Mouse (Mus musculus) midbrain, embryonic 15.5 days (tissue): ENCODE results near the gene P2rx7. TPM values are rescaled to one million over a fixed set of nuclear protein-coding genes. Genes with fewer than 3 reads are reported as not detected.

Experiments used
- ATAC-seq: fragments of 200-750 bp; cut with Nextera tagmentation; replicated peaks from 2 replicates; pipeline ENCODE4 v1.8.0; 2017; ENCODE audit warnings: moderate TSS enrichment
- H3K27ac ChIP-seq: fragments of 300-500 bp; sonication (generic); 2 replicates; pipeline ENCODE4 v1.5.1; 2015; ENCODE audit warnings: mild to moderate bottlenecking, inconsistent platforms
- H3K27me3 ChIP-seq: fragments of 300-500 bp; sonication (generic); replicated peaks from 2 replicates; pipeline ENCODE4 v1.6.1; 2015; ENCODE audit warnings: inconsistent platforms
- H3K36me3 ChIP-seq: fragments of 300-500 bp; sonication (generic); replicated peaks from 2 replicates; pipeline ENCODE4 v1.6.1; 2015; ENCODE audit warnings: inconsistent platforms
- H3K4me1 ChIP-seq: fragments of 300-500 bp; sonication (generic); 2 replicates; pipeline ENCODE4 v1.6.1; 2015; ENCODE audit warnings: inconsistent platforms
- H3K4me2 ChIP-seq: fragments of 300-500 bp; sonication (generic); 2 replicates; pipeline ENCODE4 v1.6.1; 2015; ENCODE audit warnings: inconsistent platforms, mild to moderate bottlenecking, moderate library complexity
- H3K4me3 ChIP-seq: fragments of 300-500 bp; sonication (generic); 2 replicates; pipeline ENCODE4 v1.5.1; 2015; ENCODE audit warnings: mild to moderate bottlenecking, inconsistent platforms
- H3K9ac ChIP-seq: fragments of 300-500 bp; sonication (generic); 2 replicates; pipeline ENCODE4 v1.6.1; 2015; ENCODE audit warnings: mild to moderate bottlenecking, inconsistent platforms
- H3K9me3 ChIP-seq: fragments of 300-500 bp; sonication (generic); 2 replicates; pipeline ENCODE4 v1.6.1; 2016; ENCODE audit warnings: inconsistent platforms
- WGBS: fragments of 180-500 bp; shearing (Covaris S2); methylation state at CpG from one replicate; pipeline ENCODE4 v1.1.7; 2015; ENCODE audit warnings: mixed read lengths; 5-methylcytosine and 5-hydroxymethylcytosine counted together
- polyA plus RNA-seq: library from polyadenylated mRNA; unstranded; fragments of >200 nt; fragmentation: Nextera tagmentation; extraction: Ambion mirVana; gene quantifications from 2 replicates; pipeline ENCODE4 v1.2.1, GENCODE M21; 2015

P2rx7 gene
- 2.9 and 3.0 TPM in 2 replicates for polyA plus RNA-seq

GRCm38 (mm10) chr5:122643701-122644100 lies at the start of gene P2rx7:
Gene P2rx7 (plus strand): TSS chr5:122643911.
- Histone ChIP-seq H3K9me3 (no peaks in the 10 kb centered on the region), H3K9ac (no peak within 1 kb of the TSS), H3K4me3 (no peak within 1 kb of the TSS), H3K4me1 (no peaks in the 10 kb centered on the region), H3K4me2 (peak within 1 kb of the TSS; percentile 0; the same call in 1 of the 2 replicates), H3K27ac (no peak within 1 kb of the TSS), H3K36me3 (no peaks in the 10 kb centered on the region), H3K27me3 (no peaks in the 10 kb centered on the region)
- WGBS: 69% methylated on average over 12 of the region's 12 CpGs
- no peak for ATAC-seq

- WGBS: 89% methylated on average over 4 of the region's 4 CpGs
- Histone ChIP-seq H3K4me3 (no peak overlapping the region), H3K9ac (no peak overlapping the region), H3K27me3 (no peaks in the 10 kb centered on the region), H3K27ac (no peak overlapping the region), H3K36me3 (peaks cover 35% of the 10 kb centered on the region), H3K4me2 (no peak overlapping the region), H3K4me1 (no peaks in the 10 kb centered on the region), H3K9me3 (no peaks in the 10 kb centered on the region)
- no peak for ATAC-seq
These were observed 48.2 kb upstream of the P2rx7 start for GRCm38 (mm10) chr5:122595470-122595869.

- Histone ChIP-seq H3K9ac (no peak overlapping the region), H3K4me1 (no peaks in the 10 kb centered on the region), H3K27me3 (no peaks in the 10 kb centered on the region), H3K36me3 (peaks cover 40% of the 10 kb centered on the region), H3K9me3 (no peaks in the 10 kb centered on the region), H3K27ac (no peak overlapping the region), H3K4me2 (no peak overlapping the region), H3K4me3 (no peak overlapping the region)
- WGBS: 81% methylated on average over 11 of the region's 11 CpGs
- no peak for ATAC-seq
These were observed 41.5 kb upstream of the P2rx7 start for GRCm38 (mm10) chr5:122602233-122602632.

DNA sequence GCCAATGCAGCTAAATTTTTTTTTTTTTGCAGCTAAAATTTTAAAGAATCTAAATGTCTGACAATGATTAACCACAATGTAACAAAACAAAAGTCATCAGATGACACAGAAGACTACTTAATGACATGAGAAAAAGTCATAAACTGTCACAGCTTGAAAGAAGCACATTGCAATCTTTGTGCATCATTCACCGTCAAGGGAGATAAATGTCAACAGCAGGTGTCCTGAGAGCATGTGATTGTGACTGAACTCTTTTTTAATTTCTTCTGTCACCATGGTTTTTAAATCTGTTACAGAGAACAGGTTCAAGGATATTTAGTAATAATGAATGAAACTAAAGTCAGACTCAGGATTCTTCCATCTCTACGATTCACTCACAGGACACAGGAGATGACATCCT lies 38.8 kb upstream of the P2rx7 start:
- WGBS: 67% methylated on average over 2 of the region's 2 CpGs
- no peak overlapping the region for H3K4me2 ChIP-seq
- no peaks in the 10 kb centered on the region for H3K9me3 ChIP-seq
- H3K36me3 ChIP-seq: peaks cover 38% of the 10 kb centered on the region; the same call in 1 of the 2 replicates
- ATAC-seq: no peak
- no peak overlapping the region for H3K4me3 ChIP-seq
- no peaks in the 10 kb centered on the region for H3K27me3 ChIP-seq
- no peak overlapping the region for H3K27ac ChIP-seq
- H3K4me1 ChIP-seq: no peaks in the 10 kb centered on the region
- H3K9ac ChIP-seq: no peak overlapping the region

DNA sequence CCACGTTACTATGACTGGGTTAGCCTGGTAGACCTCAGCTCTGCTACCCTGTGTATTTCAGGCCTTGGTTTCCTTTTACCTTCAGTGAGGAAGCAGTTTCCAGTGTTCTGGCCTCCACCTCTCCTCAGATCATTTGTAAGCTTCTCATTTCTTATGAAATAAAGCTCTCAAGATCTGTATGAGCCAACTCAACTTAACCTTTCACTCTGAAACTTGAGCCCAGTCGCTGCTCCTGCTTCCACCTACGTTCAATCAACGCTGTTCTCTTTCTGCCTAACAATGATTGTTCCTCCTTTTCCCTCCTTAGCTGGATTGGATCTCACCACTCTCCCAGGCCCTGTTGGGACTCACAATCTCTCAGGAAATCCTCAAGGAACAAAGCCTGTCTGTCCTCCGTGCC lies 32.1 kb upstream of the P2rx7 start:
- 64% methylated on average over 5 of the region's 5 CpGs for WGBS

DNA sequence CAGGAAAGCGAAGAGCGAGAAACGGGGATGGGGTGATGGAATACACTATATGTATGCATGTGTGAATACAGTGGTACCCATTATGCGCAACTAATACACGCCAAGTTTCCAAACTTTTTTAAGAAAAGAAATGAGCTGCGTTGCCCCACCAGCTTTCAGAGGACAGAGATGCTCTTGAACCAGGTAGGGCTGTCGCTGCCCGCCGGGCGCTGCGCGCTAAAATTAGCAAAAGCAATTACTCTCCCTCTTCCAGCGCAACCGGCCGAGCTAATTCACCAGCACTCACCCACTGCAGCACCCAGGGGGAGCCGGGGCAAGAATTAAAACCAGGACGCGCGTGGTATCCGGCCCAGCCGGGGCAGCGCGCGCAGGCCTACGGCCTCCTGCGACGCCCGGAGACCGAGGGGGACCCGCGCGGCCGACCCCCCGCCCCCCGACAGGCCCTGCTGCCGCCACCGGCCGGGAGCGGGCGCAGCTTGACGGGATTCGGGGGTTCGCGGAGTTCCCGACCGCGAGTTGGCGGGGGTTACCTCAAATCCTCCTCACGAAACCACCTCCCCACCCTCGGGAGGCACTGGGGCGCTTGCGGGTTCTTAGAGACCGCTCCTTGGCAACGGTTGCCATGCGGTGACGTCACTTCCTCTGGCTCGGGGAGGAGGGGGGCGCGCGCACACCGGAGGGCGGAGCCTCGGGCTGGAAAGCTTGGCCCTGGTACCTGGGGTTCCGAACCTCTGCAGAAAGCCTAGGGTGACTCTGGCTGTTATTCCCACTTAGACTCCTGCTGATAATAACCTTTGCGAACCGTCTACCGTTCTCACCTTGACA lies 29.6 kb upstream of the P2rx7 start, which contains the start of gene Ift81:
Gene Ift81, minus strand, starts transcription at position 611 of the 825 bp plus-strand sequence.
- no peaks in the 10 kb centered on the region for H3K36me3 ChIP-seq
- peak within 1 kb of the TSS; percentile 69 for H3K4me2 ChIP-seq
- peak within 1 kb of the TSS; percentile 85 for H3K4me3 ChIP-seq
- no peaks in the 10 kb centered on the region for H3K27me3 ChIP-seq
- no peaks in the 10 kb centered on the region for H3K9me3 ChIP-seq
- H3K9ac ChIP-seq: peak within 1 kb of the TSS; percentile 83
- H3K4me1 ChIP-seq: peaks cover 16% of the 10 kb centered on the region
- ATAC-seq: peak; percentile 95
- H3K27ac ChIP-seq: peak within 1 kb of the TSS; percentile 93
- WGBS: 1% methylated on average over 66 of the region's 67 CpGs

More for the DNA sequence above, 32.1 kb upstream of the P2rx7 start:
- H3K9ac ChIP-seq: no peak overlapping the region
- peaks cover 16% of the 10 kb centered on the region for H3K4me1 ChIP-seq
- peaks cover 15% of the 10 kb centered on the region; the same call in 1 of the 2 replicates for H3K36me3 ChIP-seq
- no peaks in the 10 kb centered on the region for H3K27me3 ChIP-seq
- no peaks in the 10 kb centered on the region for H3K9me3 ChIP-seq
- no peak overlapping the region for H3K4me3 ChIP-seq
- no peak overlapping the region for H3K4me2 ChIP-seq
- H3K27ac ChIP-seq: no peak overlapping the region
- no peak for ATAC-seq

DNA sequence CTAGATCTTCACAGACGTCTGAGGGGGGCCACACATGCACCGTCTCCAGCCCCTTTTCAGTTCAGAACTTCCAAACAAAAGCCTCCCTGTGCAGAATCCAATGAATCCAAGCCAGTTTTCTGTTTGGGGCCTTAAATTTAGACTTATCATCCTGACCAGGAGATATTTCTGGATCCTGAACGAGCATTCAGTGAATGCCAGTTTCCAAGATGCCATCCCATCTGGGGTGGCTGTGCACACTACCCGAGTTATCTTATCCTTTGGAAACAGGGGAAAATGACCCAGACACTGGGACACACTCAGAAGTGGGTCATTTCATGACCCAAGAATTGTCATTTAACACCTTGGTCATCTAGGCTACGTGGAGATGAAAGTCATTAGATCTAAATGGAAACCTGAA lies 26.0 kb upstream of the P2rx7 start:
- H3K9me3 ChIP-seq: no peaks in the 10 kb centered on the region
- no peak overlapping the region for H3K9ac ChIP-seq
- no peaks in the 10 kb centered on the region for H3K27me3 ChIP-seq
- peaks cover 15% of the 10 kb centered on the region for H3K4me1 ChIP-seq
- no peak for ATAC-seq
- H3K4me2 ChIP-seq: no peak overlapping the region
- H3K27ac ChIP-seq: no peak overlapping the region
- H3K36me3 ChIP-seq: no peaks in the 10 kb centered on the region
- 75% methylated on average over 5 of the region's 5 CpGs for WGBS
- no peak overlapping the region for H3K4me3 ChIP-seq

DNA sequence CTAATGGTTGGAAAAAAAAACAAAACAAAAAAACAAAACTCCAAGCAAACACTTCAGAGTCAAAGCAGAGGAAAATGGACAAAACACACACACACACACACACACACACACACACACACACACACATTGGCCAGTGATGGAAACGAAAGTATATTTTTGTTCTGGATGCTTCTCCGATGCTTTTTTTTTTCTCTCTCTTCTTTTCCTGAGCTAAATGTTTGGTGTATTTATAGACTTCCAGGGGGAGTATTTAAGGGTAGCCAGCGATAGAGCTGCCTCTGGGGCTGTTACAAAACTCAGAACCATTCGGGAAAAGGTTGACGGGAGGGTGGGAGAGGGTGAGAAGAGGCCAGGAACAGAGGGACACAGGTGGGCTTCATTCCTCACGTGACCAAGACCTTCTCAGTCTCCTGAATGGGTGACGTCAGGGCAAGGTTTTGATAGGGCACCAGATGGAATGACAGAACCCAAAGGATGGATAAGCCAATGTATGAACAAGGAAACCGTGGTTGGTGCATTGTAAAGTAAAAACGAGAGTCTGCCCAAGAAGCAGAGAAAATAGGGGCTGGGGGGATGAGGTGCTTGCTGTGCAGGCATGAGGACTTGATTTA lies 23.9 kb upstream of the P2rx7 start:
- Histone ChIP-seq H3K9ac (no peak overlapping the region), H3K4me1 (peaks cover 3% of the 10 kb centered on the region; the same call in 1 of the 2 replicates), H3K4me3 (no peak overlapping the region), H3K27ac (no peak overlapping the region), H3K4me2 (no peak overlapping the region), H3K9me3 (no peaks in the 10 kb centered on the region), H3K36me3 (no peaks in the 10 kb centered on the region), H3K27me3 (no peaks in the 10 kb centered on the region)
- 78% methylated on average over 9 of the region's 9 CpGs for WGBS
- ATAC-seq: no peak

DNA sequence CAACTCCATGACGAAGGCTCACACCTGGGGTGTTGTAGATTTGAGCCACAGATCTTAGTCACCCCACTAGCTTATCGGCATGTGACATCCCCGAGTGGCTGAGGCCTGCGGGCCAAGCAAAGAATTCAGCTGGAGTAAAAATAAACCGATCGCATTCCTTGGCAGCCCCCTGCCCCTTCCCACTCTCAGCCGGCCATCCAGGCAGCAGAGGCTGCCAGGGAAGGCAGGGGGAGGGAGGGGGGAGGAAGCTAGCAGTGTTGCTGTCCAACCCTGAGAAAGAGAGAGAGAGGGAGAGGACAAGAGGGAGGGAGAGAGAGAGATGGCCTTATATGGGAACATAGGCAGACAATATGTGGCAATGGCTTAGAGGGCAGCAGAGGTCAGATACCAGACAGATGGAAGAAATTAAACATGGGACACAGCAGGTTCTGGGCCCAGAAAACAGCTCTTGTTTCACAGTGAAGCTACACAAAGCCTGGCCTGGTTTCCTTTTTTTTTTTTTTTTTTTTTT lies 22.3 kb upstream of the P2rx7 start:
- Histone ChIP-seq H3K4me2 (no peak overlapping the region), H3K4me3 (no peak overlapping the region), H3K36me3 (no peaks in the 10 kb centered on the region), H3K9ac (no peak overlapping the region), H3K27me3 (no peaks in the 10 kb centered on the region), H3K27ac (no peak overlapping the region), H3K4me1 (no peaks in the 10 kb centered on the region), H3K9me3 (no peaks in the 10 kb centered on the region)
- ATAC-seq: no peak
- WGBS: 44% methylated on average over 7 of the region's 7 CpGs

- Histone ChIP-seq H3K4me3 (no peak overlapping the region), H3K27ac (no peak overlapping the region), H3K9me3 (no peaks in the 10 kb centered on the region), H3K36me3 (no peaks in the 10 kb centered on the region), H3K4me1 (no peaks in the 10 kb centered on the region), H3K9ac (no peak overlapping the region), H3K27me3 (no peaks in the 10 kb centered on the region), H3K4me2 (no peak overlapping the region)
- ATAC-seq: no peak
- 91% methylated on average over 5 of the region's 5 CpGs for WGBS
These were observed 21.2 kb upstream of the P2rx7 start for GRCm38 (mm10) chr5:122622526-122622925.

DNA sequence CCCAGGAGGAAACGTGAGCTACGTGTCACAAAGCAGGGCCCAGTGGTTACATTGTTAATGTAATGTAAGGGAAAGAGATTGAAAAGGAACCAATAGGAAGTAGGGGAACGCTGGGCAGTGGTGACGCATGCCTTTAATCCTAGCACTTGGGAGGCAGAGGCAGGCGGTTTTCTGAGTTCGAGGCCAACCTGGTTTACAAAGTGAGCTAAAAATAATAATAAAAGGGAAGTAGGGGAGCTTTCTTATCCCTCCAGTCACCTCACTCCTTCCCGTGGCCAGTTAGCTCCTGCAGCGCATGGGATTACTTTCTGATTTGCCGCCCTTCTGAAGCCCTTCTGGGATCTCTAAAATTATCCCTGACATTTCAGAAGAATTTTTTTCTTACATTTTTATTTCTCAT lies 19.9 kb upstream of the P2rx7 start:
- no peaks in the 10 kb centered on the region for H3K9me3 ChIP-seq
- 78% methylated on average over 9 of the region's 9 CpGs for whole genome bisulfite sequencing
- ATAC-seq: no peak
- no peak overlapping the region for H3K4me2 ChIP-seq
- H3K9ac ChIP-seq: no peak overlapping the region
- no peaks in the 10 kb centered on the region for H3K4me1 ChIP-seq
- no peak overlapping the region for H3K4me3 ChIP-seq
- H3K36me3 ChIP-seq: no peaks in the 10 kb centered on the region
- no peak overlapping the region for H3K27ac ChIP-seq
- no peaks in the 10 kb centered on the region for H3K27me3 ChIP-seq

- H3K27me3 ChIP-seq: no peaks in the 10 kb centered on the region
- H3K9ac ChIP-seq: no peak overlapping the region
- H3K36me3 ChIP-seq: no peaks in the 10 kb centered on the region
- ATAC-seq: no peak
- H3K4me1 ChIP-seq: no peaks in the 10 kb centered on the region
- WGBS: 88% methylated on average over 11 of the region's 11 CpGs
- H3K4me3 ChIP-seq: no peak overlapping the region
- H3K27ac ChIP-seq: no peak overlapping the region
- H3K4me2 ChIP-seq: no peak overlapping the region
- H3K9me3 ChIP-seq: no peaks in the 10 kb centered on the region
These were observed 18.7 kb upstream of the P2rx7 start for GRCm38 (mm10) chr5:122624952-122625479.
